Mouse (Mus musculus): ENCODE measurements at regions not wholly inside any gene's neighbourhood (a gene's known extent, or its start where the extent isn't known, plus 50 kb on each side); places are given as distances from the start of the nearest gene placed in this dataset.
A peak's percentile ranks its signal among the peaks of the same experiment; 100 is the strongest.

DNA sequence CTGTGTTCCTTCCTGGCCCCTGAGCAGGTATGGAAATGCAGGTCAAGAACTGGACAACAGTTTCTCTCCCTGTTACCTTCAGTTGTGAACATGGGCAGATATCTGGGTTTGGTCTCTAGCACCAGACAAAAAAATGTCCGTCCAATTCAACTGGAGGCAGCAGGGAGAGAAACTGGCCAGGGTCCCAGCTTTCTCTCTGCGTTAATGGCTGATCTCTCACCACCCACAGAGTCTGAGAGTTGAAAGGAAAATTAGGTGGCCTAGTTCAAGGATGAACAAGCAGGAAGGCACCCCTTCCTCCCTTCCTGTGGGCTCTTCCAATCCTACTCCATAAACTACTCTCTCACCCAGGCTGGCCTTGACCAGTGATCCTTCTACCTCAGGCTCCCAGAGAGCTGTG lies 221.7 kb upstream of the 3110018I06Rik start:
- no peak overlapping the region for H3K4me3 ChIP-seq (replicated peaks; ENCODE audit: low read length)
- no peak overlapping the region for H3K27ac ChIP-seq (ENCODE audit: low read length)
- H3K9me3 ChIP-seq (ENCODE audit: control insufficient read depth, low read length): no peaks in the 10 kb centered on the region
- ATAC-seq: no peak
- H3K4me2 ChIP-seq (ENCODE audit: low read length): no peak overlapping the region
- peaks cover 10% of the 10 kb centered on the region; the same call in 1 of the 2 replicates for H3K4me1 ChIP-seq (replicated peaks; ENCODE audit: control insufficient read depth, insufficient read depth, low read length)
- WGBS: 25% methylated on average over 2 of the region's 2 CpGs
- H3K36me3 ChIP-seq (ENCODE audit: control insufficient read depth, insufficient read depth): no peaks in the 10 kb centered on the region
- H3K27me3 ChIP-seq (replicated peaks; ENCODE audit: control insufficient read depth, insufficient read depth, low read length): no peaks in the 10 kb centered on the region
- no peak overlapping the region for H3K9ac ChIP-seq (replicated peaks; ENCODE audit: low read depth, low read length)

DNA sequence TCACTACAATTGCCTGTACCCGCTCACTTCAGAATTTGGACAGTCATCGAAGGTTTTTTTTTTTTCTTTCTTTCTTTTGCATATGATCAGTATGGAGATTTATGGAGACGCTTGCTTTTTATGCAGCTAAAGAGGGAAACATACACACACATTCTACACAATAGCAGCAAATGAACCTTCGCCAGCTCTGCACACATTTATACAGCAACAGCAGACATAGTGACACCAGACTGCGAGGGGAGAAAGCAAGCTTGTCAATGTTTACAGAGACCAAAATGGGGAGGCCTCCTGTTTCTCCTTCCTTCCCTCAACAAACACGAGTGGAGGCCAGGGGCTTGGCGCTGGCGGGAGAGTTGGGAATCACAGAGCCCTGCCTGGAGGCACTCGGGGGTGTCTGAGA lies 202.8 kb upstream of the 3110018I06Rik start:
- Histone ChIP-seq H3K36me3 (ENCODE audit: control insufficient read depth, insufficient read depth) (no peaks in the 10 kb centered on the region), H3K9ac (replicated peaks; ENCODE audit: low read depth, low read length) (no peak overlapping the region), H3K9me3 (ENCODE audit: control insufficient read depth, low read length) (no peaks in the 10 kb centered on the region), H3K4me1 (replicated peaks; ENCODE audit: control insufficient read depth, insufficient read depth, low read length) (peaks cover 9% of the 10 kb centered on the region), H3K27me3 (replicated peaks; ENCODE audit: control insufficient read depth, insufficient read depth, low read length) (no peaks in the 10 kb centered on the region), H3K4me3 (replicated peaks; ENCODE audit: low read length) (no peak overlapping the region), H3K27ac (ENCODE audit: low read length) (no peak overlapping the region), H3K4me2 (ENCODE audit: low read length) (no peak overlapping the region)
- peak; percentile 84 for ATAC-seq
- WGBS: 26% methylated on average over 9 of the region's 9 CpGs

DNA sequence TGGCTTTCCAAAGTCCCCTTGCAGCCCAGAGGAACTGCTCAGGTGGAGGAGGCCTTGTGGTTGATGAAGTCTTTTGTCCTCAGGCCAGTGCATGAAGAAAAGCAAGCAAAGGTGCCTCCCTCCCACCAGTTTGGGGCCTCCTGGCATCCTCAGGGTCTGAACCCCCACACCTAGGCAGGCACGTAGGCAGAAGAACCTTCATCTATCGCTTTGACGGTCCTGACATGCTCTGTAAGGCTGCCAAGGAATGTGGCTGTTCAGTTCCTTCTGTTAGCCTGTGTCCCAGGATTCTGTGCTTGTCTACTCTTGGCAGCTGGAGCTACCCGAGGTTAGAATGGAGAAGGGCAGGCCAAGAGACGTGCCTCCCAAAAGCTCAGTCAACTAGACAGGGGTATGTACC lies 197.1 kb upstream of the 3110018I06Rik start:
- Histone ChIP-seq H3K4me2 (ENCODE audit: low read length) (no peak overlapping the region), H3K27me3 (replicated peaks; ENCODE audit: control insufficient read depth, insufficient read depth, low read length) (no peaks in the 10 kb centered on the region; the same call in 1 of the 2 replicates), H3K4me1 (replicated peaks; ENCODE audit: control insufficient read depth, insufficient read depth, low read length) (no peaks in the 10 kb centered on the region), H3K27ac (ENCODE audit: low read length) (no peak overlapping the region), H3K4me3 (replicated peaks; ENCODE audit: low read length) (no peak overlapping the region), H3K9ac (replicated peaks; ENCODE audit: low read depth, low read length) (no peak overlapping the region), H3K36me3 (ENCODE audit: control insufficient read depth, insufficient read depth) (no peaks in the 10 kb centered on the region), H3K9me3 (ENCODE audit: control insufficient read depth, low read length) (no peaks in the 10 kb centered on the region)
- WGBS: 73% methylated on average over 5 of the region's 5 CpGs
- ATAC-seq: no peak

DNA sequence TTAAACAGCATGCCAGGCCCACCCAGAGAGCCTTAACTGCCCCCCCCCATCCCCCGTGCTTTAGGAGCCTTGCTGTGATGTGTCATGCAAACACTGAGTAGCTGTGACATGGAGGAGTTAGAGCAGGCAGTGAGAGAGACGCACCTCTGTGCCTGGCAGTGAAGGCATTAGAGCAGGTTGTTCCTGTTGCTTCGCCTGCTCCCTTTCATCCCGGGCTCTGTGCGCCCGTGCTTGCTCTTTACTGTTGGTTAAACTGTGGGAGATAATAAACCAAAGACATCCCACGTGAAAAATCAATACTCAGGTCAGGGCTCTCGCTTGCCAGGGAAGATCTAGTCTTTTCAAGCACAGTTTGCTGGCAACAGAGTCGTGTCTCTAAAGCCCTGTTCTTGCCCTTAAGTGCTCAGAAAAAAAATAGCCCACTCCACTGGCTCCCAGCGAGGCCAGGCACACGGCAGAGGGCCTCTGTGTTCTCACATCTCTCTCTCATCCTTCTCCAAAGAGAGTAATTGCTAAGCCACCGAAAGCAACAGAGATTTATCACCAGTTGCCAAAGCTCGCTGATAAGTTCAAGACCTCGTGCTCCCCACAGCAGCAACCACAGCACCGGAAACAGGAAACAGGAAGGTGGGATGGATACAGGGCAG lies 181.2 kb upstream of the 3110018I06Rik start:
- no peaks in the 10 kb centered on the region for H3K9me3 ChIP-seq (ENCODE audit: control insufficient read depth, low read length)
- H3K4me1 ChIP-seq (replicated peaks; ENCODE audit: control insufficient read depth, insufficient read depth, low read length): no peaks in the 10 kb centered on the region
- no peak overlapping the region for H3K27ac ChIP-seq (ENCODE audit: low read length)
- ATAC-seq: no peak
- no peaks in the 10 kb centered on the region for H3K36me3 ChIP-seq (ENCODE audit: control insufficient read depth, insufficient read depth)
- 59% methylated on average over 15 of the region's 15 CpGs for WGBS
- H3K9ac ChIP-seq (replicated peaks; ENCODE audit: low read depth, low read length): no peak overlapping the region
- H3K27me3 ChIP-seq (replicated peaks; ENCODE audit: control insufficient read depth, insufficient read depth, low read length): no peaks in the 10 kb centered on the region
- H3K4me3 ChIP-seq (replicated peaks; ENCODE audit: low read length): no peak overlapping the region
- no peak overlapping the region for H3K4me2 ChIP-seq (ENCODE audit: low read length)

DNA sequence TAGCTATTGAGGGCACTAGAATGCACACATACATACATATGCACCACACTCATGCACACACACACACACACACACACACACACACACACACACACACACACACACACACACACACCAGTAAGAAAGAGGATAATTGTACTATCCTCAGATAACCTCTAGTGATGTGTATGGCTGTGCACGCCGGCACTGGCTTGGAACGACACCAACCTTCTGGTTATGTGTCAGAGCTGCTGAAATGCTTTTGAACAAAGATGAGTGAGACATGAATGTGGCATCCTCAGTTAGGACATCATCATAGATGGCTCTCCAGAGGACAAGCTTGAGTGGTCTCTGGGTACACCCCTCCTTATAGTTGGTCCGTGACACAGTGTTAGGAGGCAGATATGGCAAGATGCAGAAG lies 173.0 kb upstream of the 3110018I06Rik start:
- Histone ChIP-seq H3K27ac (ENCODE audit: low read length) (no peak overlapping the region), H3K4me3 (replicated peaks; ENCODE audit: low read length) (no peak overlapping the region), H3K9ac (replicated peaks; ENCODE audit: low read depth, low read length) (no peak overlapping the region), H3K4me2 (ENCODE audit: low read length) (no peak overlapping the region), H3K4me1 (replicated peaks; ENCODE audit: control insufficient read depth, insufficient read depth, low read length) (no peaks in the 10 kb centered on the region), H3K9me3 (ENCODE audit: control insufficient read depth, low read length) (no peaks in the 10 kb centered on the region), H3K27me3 (replicated peaks; ENCODE audit: control insufficient read depth, insufficient read depth, low read length) (no peaks in the 10 kb centered on the region), H3K36me3 (ENCODE audit: control insufficient read depth, insufficient read depth) (no peaks in the 10 kb centered on the region)
- no peak for ATAC-seq
- 71% methylated on average over 4 of the region's 4 CpGs for WGBS

DNA sequence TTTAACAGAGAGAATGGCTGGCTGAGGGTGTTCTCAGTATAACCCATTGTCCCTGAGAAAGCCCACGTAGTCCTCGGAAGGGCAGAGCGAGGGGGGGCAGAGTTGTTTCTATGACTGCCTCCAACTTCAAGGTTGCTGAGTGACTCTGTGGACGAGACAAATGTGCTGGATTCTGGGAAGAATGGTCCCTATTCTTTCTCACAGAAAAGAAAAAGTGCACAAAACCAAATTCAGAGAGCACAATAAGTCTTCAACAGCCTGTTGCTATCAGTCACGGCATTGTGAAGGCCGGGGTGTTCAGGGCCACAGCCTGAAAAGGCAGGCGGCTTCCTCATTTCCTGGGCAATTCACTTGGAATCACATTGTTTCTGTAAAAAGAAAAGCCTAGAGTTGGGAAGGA lies 165.6 kb upstream of the 3110018I06Rik start:
- 49% methylated on average over 7 of the region's 7 CpGs for WGBS
- ATAC-seq: no peak

DNA sequence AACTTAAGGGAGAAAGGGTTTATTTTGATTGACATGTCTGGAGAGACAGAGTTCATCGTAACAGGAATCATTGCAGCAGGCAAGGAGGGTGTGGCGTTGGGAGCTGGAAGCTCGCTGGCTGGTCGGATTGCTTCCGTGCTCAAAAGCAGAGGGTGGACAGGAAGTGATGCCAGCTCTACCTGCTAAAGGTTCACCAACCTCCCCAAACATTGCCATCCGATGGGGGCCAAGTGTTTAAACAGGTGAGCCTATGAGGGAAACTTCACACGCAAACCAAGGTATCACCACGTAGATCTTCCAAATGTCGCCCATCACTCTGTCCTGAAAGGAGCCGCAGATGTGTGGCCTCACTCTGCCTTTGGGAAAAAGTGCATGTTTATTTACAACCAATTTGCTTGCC lies 162.3 kb upstream of the 3110018I06Rik start:
- no peak overlapping the region for H3K4me2 ChIP-seq (ENCODE audit: low read length)
- H3K9ac ChIP-seq (replicated peaks; ENCODE audit: low read depth, low read length): no peak overlapping the region
- H3K36me3 ChIP-seq (ENCODE audit: control insufficient read depth, insufficient read depth): no peaks in the 10 kb centered on the region
- WGBS: 98% methylated on average over 10 of the region's 10 CpGs
- no peak for ATAC-seq
- H3K4me1 ChIP-seq (replicated peaks; ENCODE audit: control insufficient read depth, insufficient read depth, low read length): no peaks in the 10 kb centered on the region; the same call in 1 of the 2 replicates
- no peaks in the 10 kb centered on the region for H3K9me3 ChIP-seq (ENCODE audit: control insufficient read depth, low read length)
- no peak overlapping the region for H3K4me3 ChIP-seq (replicated peaks; ENCODE audit: low read length)
- H3K27me3 ChIP-seq (replicated peaks; ENCODE audit: control insufficient read depth, insufficient read depth, low read length): no peaks in the 10 kb centered on the region
- H3K27ac ChIP-seq (ENCODE audit: low read length): no peak overlapping the region

More for the DNA sequence above, 165.6 kb upstream of the 3110018I06Rik start:
- no peak overlapping the region for H3K9ac ChIP-seq (replicated peaks; ENCODE audit: low read depth, low read length)
- H3K27me3 ChIP-seq (replicated peaks; ENCODE audit: control insufficient read depth, insufficient read depth, low read length): no peaks in the 10 kb centered on the region
- H3K4me1 ChIP-seq (replicated peaks; ENCODE audit: control insufficient read depth, insufficient read depth, low read length): no peaks in the 10 kb centered on the region
- H3K36me3 ChIP-seq (ENCODE audit: control insufficient read depth, insufficient read depth): no peaks in the 10 kb centered on the region
- H3K4me3 ChIP-seq (replicated peaks; ENCODE audit: low read length): no peak overlapping the region
- no peak overlapping the region for H3K4me2 ChIP-seq (ENCODE audit: low read length)
- H3K27ac ChIP-seq (ENCODE audit: low read length): no peak overlapping the region
- H3K9me3 ChIP-seq (ENCODE audit: control insufficient read depth, low read length): no peaks in the 10 kb centered on the region

DNA sequence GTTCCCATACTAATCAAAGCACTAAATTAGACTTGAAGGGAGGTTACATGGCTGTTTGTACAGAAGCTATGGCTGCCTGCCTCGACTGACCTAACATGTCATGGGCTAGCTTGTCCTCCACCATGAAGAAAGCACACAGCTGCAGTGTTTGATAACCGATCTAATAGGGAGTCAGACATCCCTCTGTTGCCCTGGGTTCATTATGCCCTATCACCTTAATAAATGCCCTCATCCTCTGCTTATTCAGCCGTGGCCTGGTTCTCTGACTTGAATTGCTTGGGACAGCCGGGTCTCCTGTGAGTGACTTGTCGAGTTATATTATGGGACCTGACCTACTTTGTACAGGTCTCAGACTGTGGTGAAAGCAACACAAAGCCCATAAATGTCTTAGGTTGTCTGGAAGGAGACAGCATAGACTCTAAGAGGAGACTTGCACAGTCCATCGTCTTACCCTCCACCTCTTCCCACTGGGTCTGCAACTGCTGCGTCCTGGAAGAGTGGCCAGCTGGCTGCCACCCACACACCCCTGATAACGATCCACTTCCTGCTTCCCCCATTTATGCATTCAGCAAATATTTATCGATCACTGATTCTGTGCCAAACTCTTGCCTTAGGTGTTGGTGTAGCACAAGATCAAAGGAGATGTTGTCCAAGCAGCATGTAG lies 161.2 kb upstream of the 3110018I06Rik start:
- Histone ChIP-seq H3K9ac (replicated peaks; ENCODE audit: low read depth, low read length) (no peak overlapping the region), H3K4me1 (replicated peaks; ENCODE audit: control insufficient read depth, insufficient read depth, low read length) (no peaks in the 10 kb centered on the region; the same call in 1 of the 2 replicates), H3K27me3 (replicated peaks; ENCODE audit: control insufficient read depth, insufficient read depth, low read length) (no peaks in the 10 kb centered on the region), H3K4me3 (replicated peaks; ENCODE audit: low read length) (no peak overlapping the region), H3K9me3 (ENCODE audit: control insufficient read depth, low read length) (no peaks in the 10 kb centered on the region), H3K36me3 (ENCODE audit: control insufficient read depth, insufficient read depth) (no peaks in the 10 kb centered on the region), H3K27ac (ENCODE audit: low read length) (no peak overlapping the region), H3K4me2 (ENCODE audit: low read length) (no peak overlapping the region)
- WGBS: 87% methylated on average over 9 of the region's 9 CpGs
- no peak for ATAC-seq

DNA sequence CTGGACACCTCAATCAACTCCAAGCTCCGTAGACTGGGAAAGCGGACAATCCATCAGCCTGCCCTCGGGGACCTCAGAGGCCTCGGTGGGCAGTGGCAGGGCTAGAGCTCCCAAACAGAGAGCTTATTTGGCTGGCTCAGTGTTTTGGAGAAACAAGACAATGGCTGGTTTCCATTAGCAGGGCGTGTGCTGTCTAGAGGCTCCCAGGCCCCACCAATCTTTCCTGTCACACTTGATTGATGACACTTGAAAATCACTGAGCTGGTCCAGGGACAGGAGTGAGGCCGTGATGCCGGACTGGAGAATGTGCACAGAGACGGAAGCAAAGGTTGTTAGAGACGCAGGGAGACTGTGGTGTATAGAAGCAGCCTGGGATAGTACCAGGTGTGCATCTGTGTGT lies 159.4 kb upstream of the 3110018I06Rik start:
- Histone ChIP-seq H3K27ac (ENCODE audit: low read length) (no peak overlapping the region), H3K27me3 (replicated peaks; ENCODE audit: control insufficient read depth, insufficient read depth, low read length) (no peaks in the 10 kb centered on the region), H3K36me3 (ENCODE audit: control insufficient read depth, insufficient read depth) (no peaks in the 10 kb centered on the region), H3K9me3 (ENCODE audit: control insufficient read depth, low read length) (no peaks in the 10 kb centered on the region), H3K4me3 (replicated peaks; ENCODE audit: low read length) (no peak overlapping the region), H3K9ac (replicated peaks; ENCODE audit: low read depth, low read length) (no peak overlapping the region), H3K4me2 (ENCODE audit: low read length) (no peak overlapping the region), H3K4me1 (replicated peaks; ENCODE audit: control insufficient read depth, insufficient read depth, low read length) (no peaks in the 10 kb centered on the region; the same call in 1 of the 2 replicates)
- WGBS: 56% methylated on average over 9 of the region's 9 CpGs
- ATAC-seq: no peak

All from forebrain, embryonic 16.5 days (tissue).